Mouse (Mus musculus): ENCODE measurements at regions not wholly inside any gene's neighbourhood (a gene's known extent, or its start where the extent isn't known, plus 50 kb on each side); places are given as distances from the start of the nearest gene placed in this dataset.

DNA sequence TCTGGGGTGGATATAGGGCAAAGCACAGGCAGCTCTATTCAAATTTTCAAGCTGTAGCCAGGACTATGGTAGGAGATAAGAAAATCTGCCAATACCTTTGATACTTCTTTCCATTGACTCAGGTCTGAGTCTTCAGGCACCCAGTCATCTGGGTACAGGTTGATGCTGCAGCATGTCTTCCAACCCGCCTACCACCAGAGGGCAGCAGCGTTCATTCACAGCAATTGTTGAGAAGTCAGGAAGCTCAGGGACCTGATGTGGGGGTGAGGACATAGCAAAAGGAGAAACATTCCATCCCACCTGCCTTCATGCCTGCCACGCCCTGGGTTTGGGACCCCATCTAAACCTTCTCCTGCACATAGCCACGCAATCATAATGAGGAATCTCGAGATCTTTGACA, 118.2 kb upstream of the Gm21876 start:
- Histone ChIP-seq H3K27ac (ENCODE audit: low read depth, low read length) (no peak overlapping the region), H3K36me3 (ENCODE audit: control insufficient read depth, insufficient read depth, low read length) (no peaks in the 10 kb centered on the region), H3K9me3 (ENCODE audit: control insufficient read depth, low read length) (no peaks in the 10 kb centered on the region), H3K9ac (ENCODE audit: low read length) (no peak overlapping the region), H3K4me2 (ENCODE audit: low read depth, low read length, severe bottlenecking) (no peak overlapping the region), H3K4me1 (replicated peaks; ENCODE audit: control insufficient read depth, insufficient read depth, low read length) (no peaks in the 10 kb centered on the region), H3K4me3 (ENCODE audit: low read depth, low read length) (no peak overlapping the region), H3K27me3 (ENCODE audit: control insufficient read depth, insufficient read depth, low read length) (no peaks in the 10 kb centered on the region)
- 13% methylated on average over 5 of the region's 5 CpGs for WGBS
- ATAC-seq (replicated peaks; ENCODE audit: low FRiP score) (no peak), DNase-seq (ENCODE audit: low spot score) (peak; percentile 70)

DNA sequence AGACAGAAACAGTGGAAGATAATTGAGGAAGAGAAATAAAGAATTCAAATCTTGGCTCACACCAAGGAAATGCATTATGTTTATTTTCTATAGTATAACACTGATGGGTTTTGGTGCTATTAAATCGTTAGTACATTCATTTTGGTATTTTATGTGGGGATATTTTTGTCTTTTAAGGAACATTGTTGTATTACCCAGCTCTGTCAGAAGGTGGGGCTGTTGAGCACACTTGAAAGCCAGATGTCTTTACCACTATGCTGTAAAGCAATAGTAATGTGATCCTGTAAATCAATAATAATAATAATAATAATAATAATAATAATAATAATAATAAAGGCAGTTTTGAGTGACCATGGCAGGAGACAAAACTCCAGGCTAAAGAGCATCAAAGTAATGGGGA, 120.0 kb upstream of the Gm21876 start:
- DNase-seq (ENCODE audit: low spot score), result no peak

DNA sequence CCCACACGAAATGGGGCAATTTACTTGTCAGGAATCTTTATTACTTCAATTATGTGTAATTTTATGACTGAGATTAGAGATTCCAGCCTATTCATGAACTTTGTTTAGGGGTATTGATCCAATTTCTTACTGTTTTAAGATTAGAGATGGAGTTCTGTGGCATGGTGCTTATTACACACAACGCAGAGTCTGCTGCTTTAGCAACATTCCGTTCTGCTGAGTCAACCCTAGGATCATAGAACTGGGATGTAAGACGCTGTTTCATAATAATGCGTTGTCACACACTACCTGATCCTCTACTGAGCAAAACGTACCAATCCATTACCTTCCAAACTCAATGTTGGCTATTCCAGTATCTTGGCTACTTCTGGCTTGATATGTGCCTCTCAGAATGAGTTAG, 121.9 kb upstream of the Gm21876 start:
- Histone ChIP-seq H3K36me3 (ENCODE audit: control insufficient read depth, insufficient read depth, low read length) (no peaks in the 10 kb centered on the region), H3K9ac (ENCODE audit: low read length) (no peak overlapping the region), H3K4me3 (ENCODE audit: low read depth, low read length) (no peak overlapping the region), H3K9me3 (ENCODE audit: control insufficient read depth, low read length) (no peaks in the 10 kb centered on the region; the same call in 1 of the 2 replicates), H3K4me1 (replicated peaks; ENCODE audit: control insufficient read depth, insufficient read depth, low read length) (no peaks in the 10 kb centered on the region), H3K27me3 (ENCODE audit: control insufficient read depth, insufficient read depth, low read length) (no peaks in the 10 kb centered on the region), H3K27ac (ENCODE audit: low read depth, low read length) (no peak overlapping the region), H3K4me2 (ENCODE audit: low read depth, low read length, severe bottlenecking) (no peak overlapping the region)
- 77% methylated on average over 6 of the region's 6 CpGs for WGBS
- no peak for DNase-seq (ENCODE audit: low spot score)
- no peak for ATAC-seq (replicated peaks; ENCODE audit: low FRiP score)

More for the DNA sequence above, 120.0 kb upstream of the Gm21876 start:
- Histone ChIP-seq H3K9ac (ENCODE audit: low read length) (no peak overlapping the region), H3K4me3 (ENCODE audit: low read depth, low read length) (no peak overlapping the region), H3K27me3 (ENCODE audit: control insufficient read depth, insufficient read depth, low read length) (no peaks in the 10 kb centered on the region), H3K36me3 (ENCODE audit: control insufficient read depth, insufficient read depth, low read length) (no peaks in the 10 kb centered on the region), H3K9me3 (ENCODE audit: control insufficient read depth, low read length) (no peaks in the 10 kb centered on the region; the same call in 1 of the 2 replicates), H3K27ac (ENCODE audit: low read depth, low read length) (no peak overlapping the region), H3K4me2 (ENCODE audit: low read depth, low read length, severe bottlenecking) (no peak overlapping the region), H3K4me1 (replicated peaks; ENCODE audit: control insufficient read depth, insufficient read depth, low read length) (no peaks in the 10 kb centered on the region)
- WGBS, result 36% methylated on average over 1 of the region's 1 CpGs
- no peak for ATAC-seq (replicated peaks; ENCODE audit: low FRiP score)

DNA sequence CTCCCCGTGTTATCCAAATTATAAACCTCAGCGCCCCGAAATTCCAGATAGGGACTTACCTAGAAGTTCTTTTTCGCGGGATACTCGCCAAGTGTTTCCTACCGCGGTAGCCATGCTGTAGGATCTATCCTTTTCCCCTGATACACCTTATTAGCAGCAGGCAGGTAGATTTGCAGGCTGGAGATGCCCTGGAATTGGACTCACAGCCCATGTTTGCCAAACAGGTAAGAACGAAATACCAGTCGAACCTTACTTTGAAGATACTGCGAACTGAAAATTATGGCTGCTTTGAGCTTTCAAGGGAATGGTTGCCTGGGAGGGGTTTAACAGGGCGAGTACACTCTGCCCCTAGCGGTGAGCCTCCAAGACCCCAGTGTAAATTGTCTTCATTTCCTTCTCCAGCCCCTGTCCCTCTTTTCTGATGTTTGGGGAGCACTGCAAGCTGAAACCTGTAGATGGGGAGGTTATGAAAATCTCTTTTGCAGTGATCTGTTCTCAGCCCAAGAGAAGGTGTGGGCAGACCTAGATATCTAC, 149.8 kb upstream of the Agtr2 start:
- WGBS, result 30% methylated on average over 13 of the region's 13 CpGs
- Histone ChIP-seq H3K36me3 (ENCODE audit: control insufficient read depth, insufficient read depth, low read length) (no peaks in the 10 kb centered on the region), H3K4me3 (ENCODE audit: low read depth, low read length) (peak overlapping the region; percentile 26), H3K4me1 (replicated peaks; ENCODE audit: control insufficient read depth, insufficient read depth, low read length) (no peaks in the 10 kb centered on the region), H3K9ac (ENCODE audit: low read length) (no peak overlapping the region; the same call in 1 of the 2 replicates), H3K9me3 (ENCODE audit: control insufficient read depth, low read length) (no peaks in the 10 kb centered on the region), H3K27ac (ENCODE audit: low read depth, low read length) (no peak overlapping the region), H3K27me3 (ENCODE audit: control insufficient read depth, insufficient read depth, low read length) (no peaks in the 10 kb centered on the region), H3K4me2 (ENCODE audit: low read depth, low read length, severe bottlenecking) (peak overlapping the region; percentile 33; the same call in 1 of the 2 replicates)
- no peak for ATAC-seq (replicated peaks; ENCODE audit: low FRiP score)
- peak; percentile 56 for DNase-seq (ENCODE audit: low spot score)

DNA sequence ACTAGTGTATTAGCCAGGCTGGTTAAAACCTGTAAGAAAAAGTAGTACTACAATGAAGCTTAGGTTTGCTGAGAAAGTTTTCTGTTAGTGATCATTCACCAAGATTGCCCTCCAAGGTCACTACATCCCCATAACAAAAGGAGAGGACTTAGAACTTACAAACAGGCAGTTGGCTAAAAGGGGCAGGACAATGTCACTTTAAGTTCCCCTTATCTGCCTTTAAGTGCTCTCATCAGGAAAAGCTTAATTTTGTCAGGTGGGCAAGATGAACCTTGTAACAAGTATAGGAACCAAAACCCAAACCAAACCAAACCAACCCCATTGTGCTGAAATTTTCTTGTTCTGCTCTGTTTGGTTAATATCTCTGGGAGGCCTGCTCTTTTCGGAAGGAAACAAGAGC, 139.9 kb upstream of the Agtr2 start:
- DNase-seq (ENCODE audit: low spot score) (no peak), ATAC-seq (replicated peaks; ENCODE audit: low FRiP score) (no peak)
- Histone ChIP-seq H3K36me3 (ENCODE audit: control insufficient read depth, insufficient read depth, low read length) (no peaks in the 10 kb centered on the region), H3K9me3 (ENCODE audit: control insufficient read depth, low read length) (no peaks in the 10 kb centered on the region), H3K4me1 (replicated peaks; ENCODE audit: control insufficient read depth, insufficient read depth, low read length) (no peaks in the 10 kb centered on the region), H3K4me3 (ENCODE audit: low read depth, low read length) (no peak overlapping the region), H3K4me2 (ENCODE audit: low read depth, low read length, severe bottlenecking) (no peak overlapping the region), H3K27me3 (ENCODE audit: control insufficient read depth, insufficient read depth, low read length) (no peaks in the 10 kb centered on the region), H3K27ac (ENCODE audit: low read depth, low read length) (no peak overlapping the region), H3K9ac (ENCODE audit: low read length) (no peak overlapping the region)
- WGBS, result 71% methylated on average over 1 of the region's 1 CpGs

DNA sequence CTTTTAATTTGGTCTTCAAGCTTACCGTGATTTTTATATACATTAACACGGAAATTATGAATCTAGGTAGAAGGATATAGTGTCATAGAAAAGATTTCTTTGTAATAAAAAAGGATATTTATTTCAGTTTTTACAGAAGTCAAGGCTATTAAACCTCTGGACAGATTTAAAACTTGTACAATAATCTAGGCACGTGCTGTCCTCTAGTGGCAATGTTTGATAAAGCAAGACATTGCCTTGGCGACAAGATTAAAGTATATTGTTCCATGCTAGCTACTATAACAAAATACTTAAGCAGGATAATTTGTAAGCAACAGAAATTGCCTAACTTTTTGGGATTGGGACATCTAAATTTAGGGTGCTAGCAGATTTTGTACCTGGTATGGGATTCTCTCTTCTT, 133.8 kb upstream of the Agtr2 start:
- no peaks in the 10 kb centered on the region for H3K27me3 ChIP-seq (ENCODE audit: control insufficient read depth, insufficient read depth, low read length)
- H3K27ac ChIP-seq (ENCODE audit: low read depth, low read length), result no peak overlapping the region
- no peak overlapping the region for H3K9ac ChIP-seq (ENCODE audit: low read length)
- H3K4me2 ChIP-seq (ENCODE audit: low read depth, low read length, severe bottlenecking), result no peak overlapping the region
- no peaks in the 10 kb centered on the region for H3K36me3 ChIP-seq (ENCODE audit: control insufficient read depth, insufficient read depth, low read length)
- no peak overlapping the region for H3K4me3 ChIP-seq (ENCODE audit: low read depth, low read length)
- no peak for DNase-seq (ENCODE audit: low spot score)
- WGBS, result 33% methylated on average over 4 of the region's 4 CpGs
- H3K4me1 ChIP-seq (replicated peaks; ENCODE audit: control insufficient read depth, insufficient read depth, low read length), result no peaks in the 10 kb centered on the region
- no peaks in the 10 kb centered on the region for H3K9me3 ChIP-seq (ENCODE audit: control insufficient read depth, low read length)
- ATAC-seq (replicated peaks; ENCODE audit: low FRiP score), result no peak

DNA sequence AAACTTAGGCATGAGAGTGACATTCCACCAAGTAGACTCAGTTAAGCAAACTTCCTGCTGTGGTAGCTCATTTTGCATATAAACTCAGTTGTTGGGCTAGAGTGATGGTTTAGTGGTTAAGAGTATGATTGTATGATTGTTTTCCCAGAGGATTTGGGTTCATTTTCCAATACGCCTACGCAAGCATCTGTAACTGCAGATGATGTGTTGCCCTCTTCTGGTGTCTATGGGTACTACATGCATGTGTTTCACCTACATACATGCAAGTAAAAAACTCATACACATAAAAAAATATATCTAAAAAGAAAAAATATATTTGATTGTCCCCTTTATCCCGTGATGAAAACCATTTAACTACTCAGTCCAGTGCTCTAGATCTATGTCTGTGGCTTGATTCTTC, 132.0 kb upstream of the Agtr2 start:
- 55% methylated on average over 3 of the region's 3 CpGs for WGBS
- ATAC-seq (replicated peaks; ENCODE audit: low FRiP score), result no peak

DNA sequence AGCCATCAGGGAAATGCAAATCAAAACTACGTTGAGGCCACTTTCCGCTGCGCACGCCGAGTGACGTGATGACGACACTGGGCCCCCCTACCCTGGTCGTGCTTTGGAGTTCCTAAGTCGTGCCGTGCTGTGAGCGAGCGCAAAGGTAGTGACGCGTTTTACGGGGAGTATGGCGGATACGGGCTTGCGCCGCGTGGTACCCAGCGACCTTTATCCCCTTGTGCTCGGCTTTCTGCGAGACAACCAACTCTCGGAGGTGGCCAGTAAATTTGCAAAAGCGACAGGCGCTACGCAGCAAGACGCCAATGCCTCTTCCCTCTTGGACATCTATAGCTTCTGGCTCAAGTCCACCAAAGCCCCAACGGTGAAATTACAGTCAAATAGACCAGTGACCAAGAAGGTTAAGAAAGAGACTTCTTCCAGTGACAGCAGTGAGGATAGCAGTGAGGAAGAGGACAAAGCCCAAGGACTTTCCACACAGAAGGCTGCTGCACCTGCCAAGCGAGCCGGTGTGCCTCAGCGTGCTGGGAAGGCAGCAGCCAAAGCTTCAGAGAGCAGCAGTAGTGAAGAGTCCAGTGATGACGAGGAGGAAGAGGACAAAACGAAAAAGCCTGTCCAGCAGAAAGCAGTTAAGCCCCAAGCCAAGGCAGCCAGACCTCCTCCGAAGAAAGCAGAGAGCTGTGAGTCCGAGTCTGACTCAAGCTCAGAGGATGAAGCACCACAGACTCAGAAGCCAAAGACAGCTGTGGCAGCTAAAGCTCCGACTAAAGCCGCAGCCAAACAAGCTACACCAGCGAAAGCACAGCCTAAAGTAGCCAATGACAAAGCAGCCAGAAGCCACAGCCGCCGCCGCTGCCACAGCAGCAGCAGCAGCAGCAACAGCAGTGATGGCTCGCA, 123.3 kb upstream of the Agtr2 start:
- no peaks in the 10 kb centered on the region for H3K9me3 ChIP-seq (ENCODE audit: control insufficient read depth, low read length)
- peak overlapping the region; percentile 54 for H3K4me2 ChIP-seq (ENCODE audit: low read depth, low read length, severe bottlenecking)
- H3K36me3 ChIP-seq (ENCODE audit: control insufficient read depth, insufficient read depth, low read length), result no peaks in the 10 kb centered on the region
- H3K9ac ChIP-seq (ENCODE audit: low read length), result peak overlapping the region; percentile 47; the same call in 1 of the 2 replicates
- 24% methylated on average over 43 of the region's 43 CpGs for WGBS
- H3K4me1 ChIP-seq (replicated peaks; ENCODE audit: control insufficient read depth, insufficient read depth, low read length), result no peaks in the 10 kb centered on the region
- no peaks in the 10 kb centered on the region for H3K27me3 ChIP-seq (ENCODE audit: control insufficient read depth, insufficient read depth, low read length)
- ATAC-seq (replicated peaks; ENCODE audit: low FRiP score), result peak; percentile 94
- no peak overlapping the region for H3K27ac ChIP-seq (ENCODE audit: low read depth, low read length)
- peak; percentile 74 for DNase-seq (ENCODE audit: low spot score)
- H3K4me3 ChIP-seq (ENCODE audit: low read depth, low read length), result peak overlapping the region; percentile 33

More for the DNA sequence above, 132.0 kb upstream of the Agtr2 start:
- H3K27me3 ChIP-seq (ENCODE audit: control insufficient read depth, insufficient read depth, low read length), result no peaks in the 10 kb centered on the region
- no peak overlapping the region for H3K27ac ChIP-seq (ENCODE audit: low read depth, low read length)
- H3K4me2 ChIP-seq (ENCODE audit: low read depth, low read length, severe bottlenecking), result no peak overlapping the region
- no peak for DNase-seq (ENCODE audit: low spot score)
- H3K4me3 ChIP-seq (ENCODE audit: low read depth, low read length), result no peak overlapping the region
- no peaks in the 10 kb centered on the region for H3K9me3 ChIP-seq (ENCODE audit: control insufficient read depth, low read length)
- H3K4me1 ChIP-seq (replicated peaks; ENCODE audit: control insufficient read depth, insufficient read depth, low read length), result no peaks in the 10 kb centered on the region
- no peak overlapping the region for H3K9ac ChIP-seq (ENCODE audit: low read length)
- H3K36me3 ChIP-seq (ENCODE audit: control insufficient read depth, insufficient read depth, low read length), result no peaks in the 10 kb centered on the region
